In the genomic region with DNA sequence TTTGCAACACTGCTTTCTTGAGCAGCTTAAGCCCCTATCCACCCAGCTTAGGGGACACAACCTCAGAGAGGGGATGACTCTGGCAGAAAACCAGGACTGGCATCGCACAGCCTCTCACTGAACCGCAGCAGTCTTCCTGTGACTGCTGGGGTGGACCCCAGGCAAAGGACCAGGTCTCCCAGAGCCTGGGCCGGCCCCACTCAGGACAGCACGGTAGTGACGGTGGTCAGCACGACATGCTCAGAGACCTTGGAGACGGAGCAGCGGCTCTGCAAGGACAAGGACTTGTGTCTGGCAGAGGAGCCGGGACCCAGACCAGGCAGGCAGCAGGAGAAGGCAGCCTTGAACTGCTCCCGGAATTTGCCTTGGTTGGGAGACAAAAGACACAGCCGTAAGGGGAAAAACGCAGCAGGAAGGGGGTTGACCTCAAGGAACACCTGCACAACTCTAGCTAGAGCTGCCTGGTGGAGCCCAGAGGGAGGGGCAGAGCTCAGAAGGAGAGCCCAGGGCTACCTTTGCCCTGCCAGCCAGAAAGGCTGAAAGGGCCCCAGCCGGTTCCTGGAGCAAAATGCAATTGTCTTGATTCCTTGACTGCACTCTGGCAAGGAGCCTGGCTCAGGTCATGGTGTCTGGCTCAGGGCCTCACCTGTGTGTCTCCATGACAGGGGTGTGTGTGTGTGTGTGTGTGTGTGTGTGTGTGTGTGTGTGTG, we compare ENCODE assay signal across 12 mouse cellular contexts. TPM values are rescaled to one million over a fixed set of nuclear protein-coding genes. Genes with fewer than 3 reads are reported as not detected.
DNase-seq lines count a peak whose midpoint lies in the region; ATAC-seq and TF ChIP-seq lines count a peak whose summit lies in the region.
"Had no signal": no experiment of that assay in that cellular context is flagged by ENCODE, and none has a peak within 500 bp of the region (broad histone marks: within the 10 kb centered on the region; RNA-seq: fewer than 3 reads in every experiment).

No protein-coding gene starts in this region.

- WGBS in lung, embryonic 16.5 days = 49% methylated on average over 13 of the region's 13 CpGs
- 48% methylated on average over 13 of the region's 13 CpGs for WGBS in kidney, embryonic 15.5 days
- 55% methylated on average over 13 of the region's 13 CpGs for WGBS in stomach, embryonic 15.5 days
- WGBS in cerebellum, adult 2 months = 42% methylated on average over 13 of the region's 13 CpGs

- no peaks in the 10 kb centered on the region for H3K9me3 ChIP-seq in lung, embryonic 16.5 days (ENCODE audit: control insufficient read depth, low read length)
- H3K9me3 ChIP-seq in kidney, embryonic 15.5 days (replicated peaks) = no peaks in the 10 kb centered on the region
- H3K9me3 ChIP-seq in stomach, embryonic 15.5 days = no peaks in the 10 kb centered on the region
- H3K9me3 ChIP-seq: limb, embryonic 13.5 days had no signal

- H3K4me1 ChIP-seq in lung, embryonic 16.5 days (replicated peaks; ENCODE audit: control insufficient read depth, insufficient read depth, low read length) = peaks cover under 1% of the 10 kb centered on the region
- peaks cover 29% of the 10 kb centered on the region for H3K4me1 ChIP-seq in kidney, embryonic 15.5 days
- H3K4me1 ChIP-seq in stomach, embryonic 15.5 days = no peaks in the 10 kb centered on the region
- peaks cover 8% of the 10 kb centered on the region; the same call in 1 of the 2 replicates for H3K4me1 ChIP-seq in cerebellum, adult 2 months (ENCODE audit: control insufficient read depth, insufficient read depth, low read length)
- H3K4me1 ChIP-seq: limb, embryonic 13.5 days had no signal

- no peak for TF ChIP-seq POLR2A in cerebellum, adult 2 months (IDR thresholded peaks at IDR 0.05; ENCODE audit: borderline replicate concordance, insufficient read depth, low read length)

- no peaks in the 10 kb centered on the region for H3K27me3 ChIP-seq in lung, embryonic 16.5 days (ENCODE audit: control insufficient read depth, insufficient read depth, low read depth, low read length)
- H3K27me3 ChIP-seq in kidney, embryonic 15.5 days = 0 out of 2 replicates have a peak, but pooled peaks cover under 1% of the 10 kb centered on the region
- no peaks in the 10 kb centered on the region for H3K27me3 ChIP-seq in stomach, embryonic 15.5 days (replicated peaks)
- H3K27me3 ChIP-seq in cerebellum, adult 2 months (ENCODE audit: control insufficient read depth, insufficient read depth, low read length) = no peaks in the 10 kb centered on the region

- H3K4me3 ChIP-seq in lung, embryonic 16.5 days (ENCODE audit: low read length) = no peak overlapping the region
- H3K4me3 ChIP-seq in kidney, embryonic 15.5 days (replicated peaks) = no peak overlapping the region
- H3K4me3 ChIP-seq in stomach, embryonic 15.5 days (replicated peaks) = no peak overlapping the region
- H3K4me3 ChIP-seq in cerebellum, adult 2 months (replicated peaks; ENCODE audit: insufficient read depth, low read depth, low read length) = no peak overlapping the region
- H3K4me3 ChIP-seq: gastrocnemius, adult 2 months; limb, embryonic 13.5 days; myocyte had no signal

- H3K9ac ChIP-seq in lung, embryonic 16.5 days (ENCODE audit: low read length) = no peak overlapping the region
- no peak overlapping the region for H3K9ac ChIP-seq in kidney, embryonic 15.5 days
- H3K9ac ChIP-seq in stomach, embryonic 15.5 days = no peak overlapping the region
- H3K9ac ChIP-seq: limb, embryonic 13.5 days had no signal

- H3K4me2 ChIP-seq in lung, embryonic 16.5 days (ENCODE audit: low read depth, low read length) = no peak overlapping the region
- H3K4me2 ChIP-seq in kidney, embryonic 15.5 days = no peak overlapping the region
- H3K4me2 ChIP-seq in stomach, embryonic 15.5 days = no peak overlapping the region
- H3K4me2 ChIP-seq: limb, embryonic 13.5 days had no signal

- peak; percentile 52; the same call in 1 of the 2 replicates for ATAC-seq in lung, embryonic 16.5 days (ENCODE audit: low read depth)
- peak; percentile 75 for ATAC-seq in kidney, embryonic 15.5 days (replicated peaks; ENCODE audit: low FRiP score)
- peak; percentile 82 for ATAC-seq in stomach, embryonic 15.5 days (ENCODE audit: insufficient read depth, low FRiP score, low read depth)

- DNase-seq in lung, postnatal 25 days (ENCODE audit: low spot score) = no peak
- DNase-seq in adrenal gland, postnatal 36 days = peak; percentile 50 to 62
- DNase-seq in natural killer cell, adult 2 months (ENCODE audit: low spot score in 2 of 2) = no peak
- no peak for DNase-seq in lung, adult 18-20 months
- no peak for DNase-seq in cerebellum, adult 2 months
- DNase-seq: gastrocnemius, adult 2 months had no signal

- H3K36me3 ChIP-seq in lung, embryonic 16.5 days (ENCODE audit: control insufficient read depth, insufficient read depth, low read length) = peaks cover 17% of the 10 kb centered on the region
- H3K36me3 ChIP-seq in kidney, embryonic 15.5 days = peaks cover 26% of the 10 kb centered on the region
- peaks cover 14% of the 10 kb centered on the region; the same call in 1 of the 2 replicates for H3K36me3 ChIP-seq in stomach, embryonic 15.5 days

- TF ChIP-seq CTCF in cerebellum, adult 2 months (IDR thresholded peaks at IDR 0.05; ENCODE audit: borderline replicate concordance, insufficient read depth, low read depth, low read length) = no peak

- H3K27ac ChIP-seq in lung, embryonic 16.5 days (ENCODE audit: low read length) = no peak overlapping the region
- peak overlapping the region; percentile 67 for H3K27ac ChIP-seq in kidney, embryonic 15.5 days
- peak overlapping the region; percentile 10; the same call in 1 of the 2 replicates for H3K27ac ChIP-seq in stomach, embryonic 15.5 days
- no peak overlapping the region for H3K27ac ChIP-seq in cerebellum, adult 2 months (ENCODE audit: insufficient read depth, low read length)
- H3K27ac ChIP-seq: gastrocnemius, adult 2 months; limb, embryonic 13.5 days had no signal

RNA-seq across cellular contexts. Expression of gene Hcrtr1, which starts 8.4 kb away (rescaled TPM):
- 0.34 and 0.40 TPM in 2 replicates for polyA plus RNA-seq in lung, embryonic 16.5 days (2015; fragmentation: Nextera tagmentation; extraction: Ambion mirVana)
- under 1 TPM; 0.40 to 0.46 TPM for total RNA-seq in adrenal gland, postnatal 36 days (2021)
- polyA plus RNA-seq in kidney, embryonic 15.5 days (2015; fragmentation: Nextera tagmentation; extraction: Ambion mirVana) = 0.17 and 0.62 TPM in 2 replicates
- 0.23 and 0.42 TPM in 2 replicates for polyA plus RNA-seq in stomach, embryonic 15.5 days (2015; fragmentation: Nextera tagmentation; extraction: Ambion mirVana)
- 4.3 and 5.2 TPM in 2 replicates for polyA plus RNA-seq in cerebellum, adult 2 months (2012; rRNA removed)
- total RNA-seq: gastrocnemius, adult 2 months; hematopoietic stem cell, adult 5-6 weeks had no signal
- polyA plus RNA-seq: limb, embryonic 13.5 days; myocyte had no signal

RNA-seq across cellular contexts. Expression of gene Pef1, which starts 28.4 kb away (rescaled TPM):
- polyA plus RNA-seq in lung, embryonic 16.5 days (2015; fragmentation: Nextera tagmentation; extraction: Ambion mirVana) = 77.9 and 81.2 TPM in 2 replicates
- total RNA-seq in adrenal gland, postnatal 36 days (2021) = 10 to 100 TPM; 74.4 to 84.0 TPM
- 68.9 and 75.1 TPM in 2 replicates for polyA plus RNA-seq in kidney, embryonic 15.5 days (2015; fragmentation: Nextera tagmentation; extraction: Ambion mirVana)
- polyA plus RNA-seq in stomach, embryonic 15.5 days (2015; fragmentation: Nextera tagmentation; extraction: Ambion mirVana) = 61.0 and 62.4 TPM in 2 replicates
- 89.3 and 90.2 TPM in 2 replicates for polyA plus RNA-seq in cerebellum, adult 2 months (2012; rRNA removed)

RNA-seq across cellular contexts. Expression of gene Tinagl1, which starts 44.1 kb away (rescaled TPM):
- 73.3 and 81.6 TPM in 2 replicates for polyA plus RNA-seq in lung, embryonic 16.5 days (2015; fragmentation: Nextera tagmentation; extraction: Ambion mirVana)
- 100 to 1,000 TPM; 103 to 217 TPM for total RNA-seq in adrenal gland, postnatal 36 days (2021)
- 51.0 and 62.7 TPM in 2 replicates for polyA plus RNA-seq in kidney, embryonic 15.5 days (2015; fragmentation: Nextera tagmentation; extraction: Ambion mirVana)
- 63.1 and 64.4 TPM in 2 replicates for polyA plus RNA-seq in stomach, embryonic 15.5 days (2015; fragmentation: Nextera tagmentation; extraction: Ambion mirVana)
- 12.8 and 13.4 TPM in 2 replicates for polyA plus RNA-seq in cerebellum, adult 2 months (2012; rRNA removed)

Comparison
In these comparisons a context has a peak if more than half of its experiments do, and no peak if none do; other contexts are left out.
1. H3K27ac ChIP-seq: peak in kidney, embryonic 15.5 days (single experiment) and stomach, embryonic 15.5 days (single experiment); none in lung, embryonic 16.5 days (single experiment) and cerebellum, adult 2 months (single experiment).
2. DNase-seq: peak in adrenal gland, postnatal 36 days (2 of 2); none in lung, postnatal 25 days (single experiment), natural killer cell, adult 2 months (0 of 2), lung, adult 18-20 months (0 of 2) and cerebellum, adult 2 months (0 of 2).
3. Peak in every context shown above with its lines, with median percentiles within 50 percentile points of each other: ATAC-seq.